Mouse (Mus musculus) mature B cell (primary cell): ENCODE results near the gene Cyp2c69.
"Not testable (repeated sequence)": the region's sequence is repeated elsewhere in the genome, so short reads cannot be mapped to it uniquely, and the experiment has no call there.

ENCODE experiments used
- in situ Hi-C: fragments of 300-500 bp; cut with MboI; formaldehyde crosslinking; loops from 2 replicates; pipeline ENCODE4 v1.14.3; 2019

Gene Cyp2c69

DNA sequence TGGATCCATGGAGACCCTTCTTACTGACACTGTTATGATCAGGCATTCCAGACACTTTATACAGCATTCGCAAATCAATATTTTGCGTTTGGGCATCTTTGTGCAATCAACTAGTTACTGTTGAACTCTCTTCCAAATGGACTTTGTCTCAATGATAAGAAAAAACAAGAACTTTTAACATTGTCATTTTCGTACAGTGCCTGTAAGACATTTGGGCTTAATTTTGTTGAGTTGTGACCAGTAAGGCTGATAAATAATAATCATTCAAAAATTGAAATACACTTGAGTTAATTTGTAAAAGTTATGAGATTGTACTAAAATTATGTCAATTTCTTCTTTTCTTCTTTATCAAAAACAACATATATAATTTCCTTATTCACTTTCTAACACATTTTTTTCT is at the start of gene Cyp2c69:
Gene Cyp2c69, minus strand, starts transcription at position 101 of the 400 bp plus-strand sequence.
- in situ Hi-C loops, result not testable (repeated sequence)

GRCm38 (mm10) chr19:39935396-39935795 is 48.8 kb upstream of the Cyp2c69 start:
- in situ Hi-C loops, result no loop called here

DNA sequence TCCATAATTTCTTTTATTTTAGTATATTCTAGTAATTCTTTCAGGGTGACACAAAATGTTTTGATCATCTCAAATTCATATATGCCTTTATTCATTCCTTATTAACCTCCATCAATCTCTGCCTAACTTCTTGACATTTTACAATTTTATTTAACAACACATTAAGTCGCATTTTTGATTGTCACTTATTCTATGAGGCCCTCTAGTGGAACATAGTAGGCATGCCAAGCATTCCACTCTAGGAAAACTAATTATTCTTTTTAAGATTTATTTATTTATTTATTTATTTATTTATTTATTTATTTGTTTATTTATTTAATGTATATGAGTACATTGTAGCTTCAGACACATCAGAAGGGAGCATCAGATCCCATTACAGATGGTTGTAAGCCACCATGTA is 43.4 kb upstream of the Cyp2c69 start:
- in situ Hi-C loops, result no loop called here

GRCm38 (mm10) chr19:39901656-39902055 is 15.1 kb upstream of the Cyp2c69 start:
- in situ Hi-C loops, result no loop called here

- in situ Hi-C loops, result not testable (repeated sequence)
These were observed 3.5 kb upstream of the Cyp2c69 start for GRCm38 (mm10) chr19:39890079-39890478.

GRCm38 (mm10) chr19:39866133-39866532 is 20.5 kb downstream of the Cyp2c69 start:
- in situ Hi-C loops, result no loop called here

- in situ Hi-C loops, result not testable (repeated sequence)
These were observed 65.7 kb downstream of the Cyp2c69 start for GRCm38 (mm10) chr19:39820931-39821330.

GRCm38 (mm10) chr19:39816400-39816799 is 70.2 kb downstream of the Cyp2c69 start:
- in situ Hi-C loops, result not testable (repeated sequence)

GRCm38 (mm10) chr19:39815991-39816390 is 70.6 kb downstream of the Cyp2c69 start:
- in situ Hi-C loops, result not testable (repeated sequence)

DNA sequence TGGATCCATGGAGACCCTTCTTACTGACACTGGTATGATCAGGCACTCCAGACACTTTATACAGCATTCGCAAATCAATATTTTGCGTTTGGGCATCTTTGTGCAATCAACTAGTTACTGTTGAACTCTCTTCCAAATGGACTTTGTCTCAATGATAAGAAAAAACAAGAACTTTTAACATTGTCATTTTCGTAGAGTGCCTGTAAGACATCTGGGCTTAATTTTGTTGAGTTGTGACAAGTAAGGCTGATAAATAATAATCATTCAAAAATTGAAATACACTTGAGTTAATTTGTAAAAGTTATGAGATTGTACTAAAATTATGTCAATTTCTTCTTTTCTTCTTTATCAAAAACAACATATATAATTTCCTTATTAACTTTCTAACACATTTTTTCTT is 73.9 kb downstream of the Cyp2c69 start, which contains the start of gene Cyp2c40:
Gene Cyp2c40, minus strand, starts transcription at position 101 of the 400 bp plus-strand sequence.
- in situ Hi-C loops, result not testable (repeated sequence)
